Mouse (Mus musculus) myocyte (in vitro differentiated cells): Measurements from ENCODE around the gene Oasl1. TPM values are rescaled to one million over a fixed set of nuclear protein-coding genes. Genes with fewer than 3 reads are reported as not detected.

Source experiments
- H3K27me3 ChIP-seq: one replicate; pipeline ENCODE4 v1.6.1; 2011; ENCODE audit not compliant: control insufficient read depth, insufficient read depth, insufficient read length
- H3K36me3 ChIP-seq: one replicate; pipeline ENCODE4 v1.6.1; 2011; ENCODE audit not compliant: control insufficient read depth, insufficient read depth
- H3K4me2 ChIP-seq: one replicate; pipeline ENCODE4 v1.6.1; 2011; ENCODE audit warnings: low read depth, control low read depth
- H3K4me3 ChIP-seq: one replicate; pipeline ENCODE4 v1.5.1; 2011; ENCODE audit warnings: mild to moderate bottlenecking, control low read depth, moderate library complexity
- H3K79me2 ChIP-seq: one replicate; pipeline ENCODE4 v1.6.1; 2011; ENCODE audit not compliant: control insufficient read depth, insufficient read depth
- H3ac ChIP-seq: one replicate; pipeline ENCODE4 v1.6.1; 2011; ENCODE audit not compliant: control insufficient read depth, insufficient read length
- CEBPB ChIP-seq: IDR thresholded peaks from 2 replicates; pipeline ENCODE4 v1.6.1; 2011; ENCODE audit warnings: mild to moderate bottlenecking, moderate library complexity; ENCODE audit not compliant: poor library complexity, insufficient read depth, severe bottlenecking
- E2F4 ChIP-seq: IDR thresholded peaks from one replicate; pipeline ENCODE4 v1.6.1; 2011; ENCODE audit warnings: mild to moderate bottlenecking, control low read depth, moderate library complexity; ENCODE audit not compliant: insufficient read depth
- MAX ChIP-seq: IDR thresholded peaks from one replicate; pipeline ENCODE4 v1.6.1; 2011; ENCODE audit warnings: low read depth, mild to moderate bottlenecking, control low read depth
- MYOD1 ChIP-seq, 3 experiments: IDR thresholded peaks; one replicate each; pipeline ENCODE4 v1.6.1; 2011; ENCODE audit warnings: control low read depth in 2 of 3, low read depth in 2 of 3, mild to moderate bottlenecking in 2 of 3, moderate library complexity in 1 of 3; ENCODE audit not compliant: insufficient read length in 2 of 3, control insufficient read depth in 1 of 3
- MYOG ChIP-seq, 3 experiments: IDR thresholded peaks; one replicate each; pipeline ENCODE4 v1.6.1; 2011; ENCODE audit warnings: control low read depth in 2 of 3, low read depth in 2 of 3, mild to moderate bottlenecking in 2 of 3; ENCODE audit not compliant: insufficient read length in 2 of 3, control insufficient read depth in 1 of 3, insufficient read depth in 1 of 3
- POLR2A ChIP-seq: IDR thresholded peaks from one replicate; pipeline ENCODE4 v1.6.1; 2011; ENCODE audit warnings: low read depth, mild to moderate bottlenecking, control low read depth, moderate library complexity; ENCODE audit not compliant: insufficient read length
- POLR2AphosphoS2 ChIP-seq: IDR thresholded peaks from one replicate; pipeline ENCODE4 v1.6.1; 2011; ENCODE audit warnings: low read depth, control low read depth; ENCODE audit not compliant: insufficient read length
- REST ChIP-seq: IDR thresholded peaks from one replicate; pipeline ENCODE4 v1.6.1; 2011; ENCODE audit warnings: mild to moderate bottlenecking, control low read depth, moderate library complexity; ENCODE audit not compliant: insufficient read depth, insufficient read length
- TCF12 ChIP-seq: IDR thresholded peaks from one replicate; pipeline ENCODE4 v1.6.1; 2011; ENCODE audit warnings: mild to moderate bottlenecking, control low read depth; ENCODE audit not compliant: poor library complexity, insufficient read depth, severe bottlenecking
- TCF3 ChIP-seq: IDR thresholded peaks from one replicate; pipeline ENCODE4 v1.6.1; 2011; ENCODE audit warnings: low read depth, control low read depth; ENCODE audit not compliant: insufficient read length
- USF1 ChIP-seq: IDR thresholded peaks from one replicate; pipeline ENCODE4 v1.6.1; 2011; ENCODE audit warnings: low read depth, mild to moderate bottlenecking, control low read depth, moderate library complexity
- polyA plus RNA-seq: library from polyadenylated mRNA; unstranded; fragments of >200 nt; fragmentation: generic; extraction: Trizol; gene quantifications from one replicate; pipeline ENCODE4 v1.2.1, GENCODE M21; 2012; ENCODE audit warnings: missing spikeins

Gene Oasl1
- polyA plus RNA-seq, 1 experiment, result 0.56 TPM

GRCm38 (mm10) chr5:114948891-114949290, 25.9 kb downstream of the Oasl1 start:
- no peaks in the 10 kb centered on the region for H3K79me2 ChIP-seq
- no peak overlapping the region for H3K4me3 ChIP-seq
- TF ChIP-seq E2F4 (no peak), MYOD1 (IDR thresholded peaks at IDR 0.05; ENCODE audit: control insufficient read depth in 1 of 3, insufficient read length in 2 of 3, low read depth in 2 of 3) (no peak), POLR2A (no peak), MAX (no peak), TCF3 (no peak), MYOG (IDR thresholded peaks at IDR 0.05; ENCODE audit: control insufficient read depth in 1 of 3, insufficient read depth in 1 of 3, insufficient read length in 2 of 3, low read depth in 2 of 3) (no peak), REST (no peak)
- H3K36me3 ChIP-seq, result peaks cover 5% of the 10 kb centered on the region
- no peak overlapping the region for H3K4me2 ChIP-seq
- no peaks in the 10 kb centered on the region for H3K27me3 ChIP-seq
- H3ac ChIP-seq, result no peak overlapping the region

GRCm38 (mm10) chr5:114949316-114949715, 26.3 kb downstream of the Oasl1 start:
- Histone ChIP-seq H3K4me2 (no peak overlapping the region), H3ac (no peak overlapping the region), H3K4me3 (no peak overlapping the region), H3K79me2 (no peaks in the 10 kb centered on the region), H3K27me3 (no peaks in the 10 kb centered on the region), H3K36me3 (peaks cover 5% of the 10 kb centered on the region)
- TF ChIP-seq MYOG (IDR thresholded peaks at IDR 0.05; ENCODE audit: control insufficient read depth in 1 of 3, insufficient read depth in 1 of 3, insufficient read length in 2 of 3, low read depth in 2 of 3), result peak in 1 of 3 experiments; percentile 39
- no peak for TF ChIP-seq MYOD1 (IDR thresholded peaks at IDR 0.05; ENCODE audit: control insufficient read depth in 1 of 3, insufficient read length in 2 of 3, low read depth in 2 of 3)

- H3K36me3 ChIP-seq, result peaks cover 5% of the 10 kb centered on the region
- H3K4me3 ChIP-seq, result no peak overlapping the region
- no peaks in the 10 kb centered on the region for H3K79me2 ChIP-seq
- H3K27me3 ChIP-seq, result no peaks in the 10 kb centered on the region
- no peak overlapping the region for H3K4me2 ChIP-seq
- no peak overlapping the region for H3ac ChIP-seq
- peak; percentile 32 for TF ChIP-seq POLR2AphosphoS2
- no peak for TF ChIP-seq REST
Measured at GRCm38 (mm10) chr5:114949812-114950211, 26.8 kb downstream of the Oasl1 start.

DNA sequence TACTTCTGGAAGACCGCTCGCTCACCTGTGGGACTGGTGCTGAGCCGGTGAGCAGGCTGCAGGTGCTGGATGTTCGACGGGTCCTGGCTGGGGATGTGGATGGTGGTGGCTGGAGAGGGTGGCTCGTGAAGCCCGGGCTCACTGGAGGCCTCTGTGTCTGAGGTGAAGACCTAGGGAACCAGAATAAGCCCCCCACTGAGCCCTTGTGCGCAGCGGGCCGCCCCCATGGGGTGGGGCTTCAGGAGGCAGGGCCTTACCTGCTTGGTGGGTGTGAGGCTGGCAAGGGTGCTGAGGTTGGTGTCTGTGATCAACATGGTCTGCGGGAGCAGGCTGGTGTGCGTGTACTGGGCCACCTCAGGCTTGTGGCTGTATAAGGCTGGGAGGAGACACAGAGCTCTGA, 27.6 kb downstream of the Oasl1 start:
- peaks cover 5% of the 10 kb centered on the region for H3K36me3 ChIP-seq
- TF ChIP-seq E2F4 (no peak), CEBPB (no peak), POLR2AphosphoS2 (peak; percentile 49)
- H3ac ChIP-seq, result no peak overlapping the region
- H3K79me2 ChIP-seq, result no peaks in the 10 kb centered on the region
- no peaks in the 10 kb centered on the region for H3K27me3 ChIP-seq
- H3K4me3 ChIP-seq, result no peak overlapping the region
- no peak overlapping the region for H3K4me2 ChIP-seq

- Histone ChIP-seq H3ac (no peak overlapping the region), H3K27me3 (no peaks in the 10 kb centered on the region), H3K79me2 (no peaks in the 10 kb centered on the region), H3K4me3 (no peak overlapping the region), H3K4me2 (no peak overlapping the region), H3K36me3 (peaks cover 1% of the 10 kb centered on the region)
- TF ChIP-seq POLR2A (peak; percentile 2), TCF3 (no peak), POLR2AphosphoS2 (peak; percentile 58), REST (no peak)
Measured at GRCm38 (mm10) chr5:114951279-114951880, 28.3 kb downstream of the Oasl1 start.

DNA sequence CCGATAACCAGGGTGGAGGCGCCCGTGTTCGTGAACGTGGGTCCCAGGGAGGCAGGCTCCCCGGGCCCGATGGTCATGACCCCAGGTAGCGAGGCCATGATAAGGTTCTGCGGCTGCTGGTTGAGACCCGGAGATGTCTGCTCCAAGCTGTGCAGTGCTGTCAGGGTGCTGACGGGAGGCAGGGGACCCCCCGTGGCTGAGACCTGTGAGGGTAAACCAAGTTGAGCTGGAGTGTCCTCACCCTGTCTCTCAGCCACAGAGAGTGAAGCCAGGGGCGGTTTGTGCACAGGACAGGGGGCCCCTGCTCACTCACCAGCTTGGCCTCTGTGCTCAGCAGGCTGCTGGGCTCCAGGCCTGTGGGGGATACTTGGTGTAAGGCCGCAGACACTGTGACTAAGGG, 30.3 kb downstream of the Oasl1 start:
- TF ChIP-seq USF1 (no peak), POLR2AphosphoS2 (no peak), TCF12 (no peak)
- H3ac ChIP-seq, result no peak overlapping the region
- H3K4me2 ChIP-seq, result no peak overlapping the region
- H3K4me3 ChIP-seq, result no peak overlapping the region
- H3K79me2 ChIP-seq, result no peaks in the 10 kb centered on the region
- no peaks in the 10 kb centered on the region for H3K27me3 ChIP-seq
- H3K36me3 ChIP-seq, result no peaks in the 10 kb centered on the region
